Mouse (Mus musculus): Measurements from ENCODE around the gene Ugt1a1. TPM values are rescaled to one million over a fixed set of nuclear protein-coding genes. Genes with fewer than 3 reads are reported as not detected.
"Not testable (repeated sequence)": the region's sequence is repeated elsewhere in the genome, so short reads cannot be mapped to it uniquely, and the experiment has no call there.

Gene Ugt1a1
- polyA plus RNA-seq, 1 experiment from 2014 or later: 2.4 TPM

DNA sequence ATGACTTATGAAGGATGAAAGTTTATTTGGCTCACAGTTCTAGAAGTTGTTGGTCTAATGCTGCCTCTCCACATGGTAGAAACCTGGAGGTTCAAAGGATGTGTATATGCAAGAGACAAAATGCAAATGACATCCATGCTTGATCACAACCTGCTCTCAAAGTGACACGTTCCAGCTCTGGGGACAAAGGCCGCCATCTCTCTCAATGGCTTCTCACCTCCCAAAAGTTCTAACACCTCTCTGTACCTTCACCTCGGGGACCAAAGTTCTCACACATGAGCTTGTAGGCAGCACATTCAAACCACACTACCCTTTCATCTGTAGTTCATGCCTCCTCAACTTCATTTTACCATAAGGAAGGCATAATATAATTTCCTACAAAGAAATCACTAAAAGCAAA lies 5.8 kb downstream of the Ugt1a1 start:
- no peak for ATAC-seq (ENCODE audit: low FRiP score, low TSS enrichment)
- H3K9me3 ChIP-seq (ENCODE audit: low read length): peaks cover 50% of the 10 kb centered on the region
- 39% methylated on average over 3 of the region's 3 CpGs for WGBS
- H3K27ac ChIP-seq (ENCODE audit: low read length): no peak overlapping the region
- H3K36me3 ChIP-seq (ENCODE audit: insufficient read depth, low read length): no peaks in the 10 kb centered on the region
- no peak overlapping the region for H3K4me3 ChIP-seq (ENCODE audit: low read length)
- no peaks in the 10 kb centered on the region for H3K4me1 ChIP-seq (ENCODE audit: insufficient read depth, low read length)
- no peak overlapping the region for H3K4me2 ChIP-seq (replicated peaks; ENCODE audit: low read depth, low read length)
- H3K9ac ChIP-seq (replicated peaks; ENCODE audit: low read length): no peak overlapping the region
- no peaks in the 10 kb centered on the region for H3K27me3 ChIP-seq (ENCODE audit: insufficient read depth, low read length)

DNA sequence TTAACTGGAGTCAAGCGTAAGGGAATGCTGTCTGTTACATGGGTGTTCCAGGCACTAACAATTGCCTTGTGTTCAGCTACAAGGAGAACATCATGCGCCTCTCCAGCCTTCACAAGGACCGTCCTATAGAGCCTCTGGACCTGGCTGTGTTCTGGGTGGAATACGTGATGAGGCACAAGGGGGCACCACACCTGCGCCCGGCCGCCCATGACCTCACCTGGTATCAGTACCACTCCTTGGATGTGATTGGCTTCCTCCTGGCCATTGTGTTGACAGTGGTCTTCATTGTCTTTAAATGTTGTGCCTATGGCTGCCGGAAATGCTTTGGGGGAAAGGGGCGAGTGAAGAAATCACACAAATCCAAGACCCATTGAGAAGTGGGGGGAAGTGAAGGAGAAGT lies 6.3 kb downstream of the Ugt1a1 start:
- H3K9me3 ChIP-seq (ENCODE audit: low read length): peaks cover 45% of the 10 kb centered on the region
- H3K4me3 ChIP-seq (ENCODE audit: low read length): no peak overlapping the region
- WGBS: 74% methylated on average over 9 of the region's 9 CpGs
- no peak overlapping the region for H3K9ac ChIP-seq (replicated peaks; ENCODE audit: low read length)
- no peak for ATAC-seq (ENCODE audit: low FRiP score, low TSS enrichment)
- H3K27ac ChIP-seq (ENCODE audit: low read length): no peak overlapping the region
- H3K36me3 ChIP-seq (ENCODE audit: insufficient read depth, low read length): no peaks in the 10 kb centered on the region
- H3K4me2 ChIP-seq (replicated peaks; ENCODE audit: low read depth, low read length): no peak overlapping the region
- no peaks in the 10 kb centered on the region for H3K27me3 ChIP-seq (ENCODE audit: insufficient read depth, low read length)
- no peaks in the 10 kb centered on the region for H3K4me1 ChIP-seq (ENCODE audit: insufficient read depth, low read length)

DNA sequence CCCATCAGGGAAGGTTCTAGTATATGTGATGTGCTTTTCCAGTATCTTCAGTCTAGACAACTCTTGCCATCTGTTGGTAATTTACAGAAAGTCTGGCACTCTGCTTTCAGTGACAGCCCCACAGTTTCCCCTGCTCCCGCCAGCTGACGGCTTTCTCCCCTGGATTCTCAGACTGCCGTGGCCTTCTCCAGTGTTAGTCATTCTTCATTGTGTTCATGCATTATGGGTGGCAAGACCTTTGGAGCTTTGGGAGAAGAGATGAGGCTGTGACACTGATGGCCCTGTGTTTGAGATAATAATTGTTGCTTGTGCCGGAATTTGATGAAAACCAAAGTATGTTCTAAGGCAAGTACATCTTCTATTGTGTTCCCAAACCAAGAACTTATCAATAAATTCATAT lies 6.8 kb downstream of the Ugt1a1 start:
- Histone ChIP-seq H3K4me1 (ENCODE audit: insufficient read depth, low read length) (no peaks in the 10 kb centered on the region), H3K4me2 (replicated peaks; ENCODE audit: low read depth, low read length) (no peak overlapping the region), H3K9me3 (ENCODE audit: low read length) (peaks cover 39% of the 10 kb centered on the region), H3K9ac (replicated peaks; ENCODE audit: low read length) (no peak overlapping the region), H3K27ac (ENCODE audit: low read length) (no peak overlapping the region), H3K4me3 (ENCODE audit: low read length) (no peak overlapping the region), H3K36me3 (ENCODE audit: insufficient read depth, low read length) (no peaks in the 10 kb centered on the region), H3K27me3 (ENCODE audit: insufficient read depth, low read length) (no peaks in the 10 kb centered on the region)
- ATAC-seq (ENCODE audit: low FRiP score, low TSS enrichment): no peak
- WGBS: 50% methylated on average over 4 of the region's 4 CpGs

DNA sequence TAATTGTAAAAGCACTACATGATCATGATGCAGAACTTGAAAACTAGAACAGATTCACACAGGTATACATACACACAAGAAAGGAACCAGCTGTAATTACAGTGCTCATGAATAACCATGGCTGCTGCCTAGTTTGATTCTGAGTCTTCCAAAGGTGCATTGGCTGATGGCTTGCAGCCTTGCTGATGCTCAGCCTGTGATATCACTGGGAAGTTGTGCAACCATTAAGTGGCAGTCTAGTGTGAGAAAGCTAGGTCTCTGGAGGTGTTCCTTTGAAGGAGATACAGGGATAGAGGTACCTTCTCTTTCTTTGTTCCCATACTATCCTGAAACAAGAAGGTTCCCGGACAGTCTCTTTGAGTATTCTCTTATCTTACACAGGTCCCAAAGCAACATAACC lies 7.3 kb downstream of the Ugt1a1 start:
- no peaks in the 10 kb centered on the region for H3K36me3 ChIP-seq (ENCODE audit: insufficient read depth, low read length)
- no peak overlapping the region for H3K27ac ChIP-seq (ENCODE audit: low read length)
- no peak overlapping the region for H3K4me2 ChIP-seq (replicated peaks; ENCODE audit: low read depth, low read length)
- no peak overlapping the region for H3K4me3 ChIP-seq (ENCODE audit: low read length)
- no peaks in the 10 kb centered on the region for H3K27me3 ChIP-seq (ENCODE audit: insufficient read depth, low read length)
- no peak overlapping the region for H3K9ac ChIP-seq (replicated peaks; ENCODE audit: low read length)
- 20% methylated on average over 1 of the region's 1 CpGs for WGBS
- H3K9me3 ChIP-seq (ENCODE audit: low read length): peaks cover 35% of the 10 kb centered on the region
- ATAC-seq (ENCODE audit: low FRiP score, low TSS enrichment): no peak
- no peaks in the 10 kb centered on the region for H3K4me1 ChIP-seq (ENCODE audit: insufficient read depth, low read length)

DNA sequence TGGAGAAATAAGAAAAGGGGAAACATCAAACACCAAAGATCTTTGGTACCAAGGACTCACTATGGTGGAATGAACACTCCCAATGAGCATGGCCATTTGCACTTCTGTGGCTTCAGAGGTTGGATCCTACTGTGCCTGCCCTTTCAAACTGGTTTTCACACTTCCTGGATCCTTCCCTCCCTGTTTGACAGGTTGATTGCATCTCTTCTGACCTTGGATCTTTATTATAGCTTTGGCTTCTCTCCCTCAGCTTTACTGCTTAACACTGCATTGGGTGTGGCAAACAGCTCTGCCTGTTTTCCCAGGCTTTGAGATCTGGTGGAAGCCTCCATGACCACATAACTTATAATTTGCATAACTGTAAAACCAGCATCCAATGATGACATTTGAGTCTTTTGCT lies 8.6 kb downstream of the Ugt1a1 start:
- Histone ChIP-seq H3K4me1 (ENCODE audit: insufficient read depth, low read length) (no peaks in the 10 kb centered on the region), H3K27ac (ENCODE audit: low read length) (no peak overlapping the region), H3K4me2 (replicated peaks; ENCODE audit: low read depth, low read length) (no peak overlapping the region), H3K36me3 (ENCODE audit: insufficient read depth, low read length) (no peaks in the 10 kb centered on the region), H3K27me3 (ENCODE audit: insufficient read depth, low read length) (no peaks in the 10 kb centered on the region), H3K9ac (replicated peaks; ENCODE audit: low read length) (no peak overlapping the region), H3K9me3 (ENCODE audit: low read length) (peaks cover 26% of the 10 kb centered on the region), H3K4me3 (ENCODE audit: low read length) (no peak overlapping the region)
- ATAC-seq (ENCODE audit: low FRiP score, low TSS enrichment): no peak

DNA sequence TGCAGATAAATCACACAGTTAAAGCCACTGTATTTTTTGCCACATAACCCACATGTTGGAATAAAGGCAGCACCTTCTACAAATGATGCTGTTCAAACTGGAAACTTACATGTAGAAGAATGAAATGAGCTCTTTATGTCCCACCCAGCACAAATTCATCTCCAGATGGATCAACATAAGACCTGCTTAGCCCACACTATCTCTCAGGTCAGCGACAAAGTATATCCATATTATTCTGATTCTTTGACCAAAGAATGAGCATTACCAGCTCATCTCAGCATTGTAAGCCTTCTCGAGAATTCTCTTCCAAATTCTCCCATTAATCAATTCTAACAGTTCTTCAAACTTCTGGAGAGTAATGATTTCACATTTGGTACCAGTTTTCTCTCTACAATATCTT lies 10.5 kb downstream of the Ugt1a1 start:
- no peak overlapping the region for H3K4me2 ChIP-seq (replicated peaks; ENCODE audit: low read depth, low read length)
- WGBS: 52% methylated on average over 2 of the region's 2 CpGs
- no peaks in the 10 kb centered on the region for H3K36me3 ChIP-seq (ENCODE audit: insufficient read depth, low read length)
- H3K9me3 ChIP-seq (ENCODE audit: low read length): peaks cover 28% of the 10 kb centered on the region
- H3K4me1 ChIP-seq (ENCODE audit: insufficient read depth, low read length): no peaks in the 10 kb centered on the region
- ATAC-seq (ENCODE audit: low FRiP score, low TSS enrichment): no peak
- no peaks in the 10 kb centered on the region for H3K27me3 ChIP-seq (ENCODE audit: insufficient read depth, low read length)
- no peak overlapping the region for H3K4me3 ChIP-seq (ENCODE audit: low read length)
- no peak overlapping the region for H3K27ac ChIP-seq (ENCODE audit: low read length)
- H3K9ac ChIP-seq (replicated peaks; ENCODE audit: low read length): no peak overlapping the region

DNA sequence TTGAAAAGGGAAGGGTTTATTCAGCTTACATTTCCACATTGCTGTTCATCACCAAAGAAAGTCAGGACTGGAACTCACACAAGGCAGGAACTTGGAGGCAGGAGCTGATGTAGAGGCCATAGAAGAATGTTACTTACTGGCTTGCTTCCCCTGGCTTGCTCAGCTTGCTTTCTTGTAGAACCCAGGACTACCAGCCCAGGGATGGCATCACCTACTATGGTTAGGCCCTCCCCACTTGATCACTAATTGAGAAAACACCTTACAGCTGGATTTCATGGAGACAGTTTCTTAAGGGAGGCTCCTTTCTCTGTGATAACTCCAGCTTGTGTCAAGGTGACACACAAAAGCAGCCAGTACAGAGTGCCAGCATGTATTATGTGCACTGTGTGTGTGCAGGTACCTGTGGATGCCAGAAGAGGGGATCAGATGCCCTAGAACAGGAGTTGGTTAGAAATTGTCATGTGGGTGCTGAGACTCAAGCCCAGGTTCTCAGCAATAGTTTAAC lies 11.3 kb downstream of the Ugt1a1 start:
- not testable (repeated sequence) for H3K36me3 ChIP-seq (ENCODE audit: insufficient read depth, low read length); H3K27me3 ChIP-seq (ENCODE audit: insufficient read depth, low read length); H3K4me3 ChIP-seq (ENCODE audit: low read length); H3K27ac ChIP-seq (ENCODE audit: low read length); H3K4me1 ChIP-seq (ENCODE audit: insufficient read depth, low read length); H3K4me2 ChIP-seq (replicated peaks; ENCODE audit: low read depth, low read length); H3K9ac ChIP-seq (replicated peaks; ENCODE audit: low read length); ATAC-seq (ENCODE audit: low FRiP score, low TSS enrichment)
- peaks cover 31% of the 10 kb centered on the region for H3K9me3 ChIP-seq (ENCODE audit: low read length)

DNA sequence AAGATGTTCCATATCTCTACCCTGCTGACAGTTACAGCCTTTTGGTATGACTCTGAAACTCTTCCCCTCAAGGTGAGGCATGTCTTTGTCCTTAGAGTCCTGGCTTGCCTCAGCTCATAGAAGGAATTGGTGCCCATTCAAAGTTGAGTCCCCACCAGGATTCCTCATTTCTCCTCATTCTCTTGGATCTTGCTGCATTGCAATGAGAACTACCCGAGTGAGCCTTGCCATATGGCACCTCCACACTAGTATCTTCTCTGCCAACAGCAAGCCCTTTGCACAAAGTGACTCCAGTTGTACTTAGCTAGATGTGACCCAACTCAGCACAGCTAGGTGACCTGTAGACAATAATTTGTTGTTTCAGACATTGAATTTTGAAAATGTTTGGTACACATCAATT lies 11.8 kb downstream of the Ugt1a1 start:
- ATAC-seq (ENCODE audit: low FRiP score, low TSS enrichment): no peak
- H3K36me3 ChIP-seq (ENCODE audit: insufficient read depth, low read length): no peaks in the 10 kb centered on the region
- no peak overlapping the region for H3K9ac ChIP-seq (replicated peaks; ENCODE audit: low read length)
- H3K27me3 ChIP-seq (ENCODE audit: insufficient read depth, low read length): no peaks in the 10 kb centered on the region
- WGBS: 52% methylated on average over 1 of the region's 1 CpGs
- no peak overlapping the region for H3K4me3 ChIP-seq (ENCODE audit: low read length)
- no peaks in the 10 kb centered on the region for H3K4me1 ChIP-seq (ENCODE audit: insufficient read depth, low read length)
- no peak overlapping the region for H3K4me2 ChIP-seq (replicated peaks; ENCODE audit: low read depth, low read length)
- H3K27ac ChIP-seq (ENCODE audit: low read length): no peak overlapping the region
- peaks cover 37% of the 10 kb centered on the region for H3K9me3 ChIP-seq (ENCODE audit: low read length)

DNA sequence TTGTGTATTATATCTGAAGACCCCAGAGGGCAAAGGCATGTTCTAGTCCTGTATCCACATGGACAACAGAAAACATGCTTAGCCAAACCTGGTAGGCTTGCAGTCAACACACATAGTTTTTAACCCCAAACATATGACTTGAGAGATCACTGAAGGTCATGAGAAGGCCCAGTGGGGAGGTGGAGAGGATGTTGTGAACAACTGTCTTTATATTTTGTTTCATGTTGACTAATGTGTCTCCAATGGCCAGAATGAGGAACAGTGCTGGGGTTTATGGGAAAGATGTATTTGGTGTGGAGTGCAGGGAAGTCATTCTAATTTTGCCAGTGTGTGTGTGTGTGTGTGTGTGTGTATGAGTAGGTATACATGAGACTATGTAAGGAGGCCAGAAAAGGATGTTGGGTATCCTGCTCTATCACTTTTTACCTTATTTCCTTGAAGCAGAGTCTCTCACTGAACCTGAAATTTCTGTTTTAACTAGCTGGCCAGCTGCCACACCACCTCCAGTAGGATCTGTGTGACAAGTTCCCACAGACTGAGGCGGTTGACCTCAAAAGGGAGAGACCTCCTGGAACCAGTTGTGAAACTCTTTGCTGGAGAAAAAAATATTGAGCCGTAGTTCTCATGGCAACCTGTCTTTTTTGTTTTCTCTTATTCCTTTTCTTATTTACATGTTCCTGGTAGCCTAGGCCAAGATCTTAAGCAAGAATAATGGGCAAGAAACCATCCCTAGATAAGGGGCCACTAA lies 12.4 kb downstream of the Ugt1a1 start:
- no peaks in the 10 kb centered on the region for H3K36me3 ChIP-seq (ENCODE audit: insufficient read depth, low read length)
- H3K27me3 ChIP-seq (ENCODE audit: insufficient read depth, low read length): no peaks in the 10 kb centered on the region
- no peak overlapping the region for H3K9ac ChIP-seq (replicated peaks; ENCODE audit: low read length)
- peaks cover 43% of the 10 kb centered on the region for H3K9me3 ChIP-seq (ENCODE audit: low read length)
- H3K4me1 ChIP-seq (ENCODE audit: insufficient read depth, low read length): no peaks in the 10 kb centered on the region
- no peak for ATAC-seq (ENCODE audit: low FRiP score, low TSS enrichment)
- no peak overlapping the region for H3K27ac ChIP-seq (ENCODE audit: low read length)
- H3K4me3 ChIP-seq (ENCODE audit: low read length): no peak overlapping the region
- 72% methylated on average over 2 of the region's 2 CpGs for WGBS
- no peak overlapping the region for H3K4me2 ChIP-seq (replicated peaks; ENCODE audit: low read depth, low read length)

DNA sequence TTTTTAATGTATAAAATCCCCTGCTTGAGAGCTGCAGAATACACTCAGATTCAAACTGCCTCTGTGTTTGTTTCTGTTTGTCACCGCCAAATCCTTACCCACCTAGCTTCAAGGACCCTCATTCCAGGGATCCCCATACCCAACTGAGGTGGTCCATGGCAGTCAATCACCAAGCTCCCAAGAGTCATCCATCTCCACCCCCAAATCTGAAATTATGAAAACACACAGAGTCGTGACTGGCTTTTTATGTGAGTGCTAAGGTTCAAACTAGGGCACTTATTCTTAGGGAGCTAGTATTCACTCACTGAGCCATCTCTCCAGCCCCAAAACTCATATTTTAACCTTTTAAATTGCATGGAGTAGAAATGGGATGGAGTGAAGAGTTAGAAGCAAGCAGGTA lies 13.5 kb downstream of the Ugt1a1 start:
- WGBS: 36% methylated on average over 2 of the region's 2 CpGs
- not testable (repeated sequence) for H3K27me3 ChIP-seq (ENCODE audit: insufficient read depth, low read length)
- H3K9me3 ChIP-seq (ENCODE audit: low read length): peaks cover 54% of the 10 kb centered on the region

More for the DNA sequence above, 13.5 kb downstream of the Ugt1a1 start:
- H3K27ac ChIP-seq (ENCODE audit: low read length); ATAC-seq (ENCODE audit: low FRiP score, low TSS enrichment); H3K4me1 ChIP-seq (ENCODE audit: insufficient read depth, low read length); H3K9ac ChIP-seq (replicated peaks; ENCODE audit: low read length); H3K36me3 ChIP-seq (ENCODE audit: insufficient read depth, low read length); H3K4me3 ChIP-seq (ENCODE audit: low read length); H3K4me2 ChIP-seq (replicated peaks; ENCODE audit: low read depth, low read length): not testable (repeated sequence)

Measured in kidney, embryonic 16.5 days (tissue).